Comparison of ENCODE assay signal across 21 mouse cellular contexts in genomic region chr3:130894168-130894814, GRCm38 (mm10).
DNase-seq lines count a peak whose midpoint lies in the region; ATAC-seq and TF ChIP-seq lines count a peak whose summit lies in the region.
"Had no signal": no experiment of that assay in that cellular context is flagged by ENCODE, and none has a peak within 500 bp of the region (broad histone marks: within the 10 kb centered on the region; RNA-seq: fewer than 3 reads in every experiment).

No protein-coding gene starts in this region.

- no peak for TF ChIP-seq RAD21 in CH12.LX (IDR thresholded peaks at IDR 0.05; ENCODE audit: low read depth, low read length)

- no peak for TF ChIP-seq CTCF in CH12.LX (conservative IDR thresholded peaks at IDR 0.05 in 1 of 2, IDR thresholded peaks at IDR 0.05 in 1 of 2; ENCODE audit: low read depth in 2 of 2, low read length in 2 of 2)

- H3K36me3 ChIP-seq in CH12.LX (replicated peaks in 1 of 2; ENCODE audit: control insufficient read depth in 1 of 2, insufficient read depth in 1 of 2, low read length in 1 of 2) = no peaks in the 10 kb centered on the region
- H3K36me3 ChIP-seq in intestine, embryonic 16.5 days (ENCODE audit: control insufficient read depth, insufficient read depth, low read length) = no peaks in the 10 kb centered on the region
- H3K36me3 ChIP-seq: embryonic facial prominence, embryonic 12.5 days; forebrain, embryonic 15.5 days; heart, embryonic 15.5 days had no signal

- H3K9ac ChIP-seq in CH12.LX (ENCODE audit: insufficient read depth, low read depth) = no peak overlapping the region
- no peak overlapping the region for H3K9ac ChIP-seq in intestine, embryonic 16.5 days (ENCODE audit: low read depth, low read length)
- H3K9ac ChIP-seq: embryonic facial prominence, embryonic 12.5 days; forebrain, embryonic 15.5 days; heart, embryonic 15.5 days; hindbrain, embryonic 14.5 days had no signal

- H3K4me2 ChIP-seq in CH12.LX (ENCODE audit: insufficient read depth, low read depth, poor library complexity, severe bottlenecking) = no peak overlapping the region
- no peak overlapping the region for H3K4me2 ChIP-seq in intestine, embryonic 16.5 days (ENCODE audit: low read depth, low read length)
- H3K4me2 ChIP-seq: embryonic facial prominence, embryonic 12.5 days; forebrain, embryonic 15.5 days; heart, embryonic 11.5 days; heart, embryonic 15.5 days; hindbrain, embryonic 14.5 days had no signal

- in situ Hi-C loops in CH12.LX (cut with MboI; ENCODE audit: low pct_ligation_motif_present, low pct_unique_long_range_greater_than_20kb, low sequenced_read_pairs) = loop anchor here (10.0 kb wide), 1 partner anchor 341 kb away; no protein-coding TSS in a partner anchor

- 55% methylated on average over 7 of the region's 7 CpGs for WGBS in intestine, embryonic 16.5 days

- H3K4me1 ChIP-seq in CH12.LX (ENCODE audit: control insufficient read depth in 1 of 2, insufficient read depth in 2 of 2) = peaks cover 8 to 15% of the 10 kb centered on the region in 2 experiments; a peak in 2 of 4 replicates
- H3K4me1 ChIP-seq in intestine, embryonic 16.5 days (ENCODE audit: control insufficient read depth, insufficient read depth, low read length) = no peaks in the 10 kb centered on the region
- H3K4me1 ChIP-seq: embryonic facial prominence, embryonic 12.5 days; forebrain, embryonic 15.5 days had no signal

- no peaks in the 10 kb centered on the region for H3K27me3 ChIP-seq in CH12.LX (replicated peaks)
- no peaks in the 10 kb centered on the region for H3K27me3 ChIP-seq in intestine, embryonic 16.5 days (replicated peaks; ENCODE audit: control insufficient read depth, insufficient read depth, low read length)
- H3K27me3 ChIP-seq: embryonic facial prominence, embryonic 12.5 days; forebrain, embryonic 15.5 days; heart, embryonic 15.5 days had no signal

- ATAC-seq in granulocyte monocyte progenitor cell, adult 5-6 weeks (replicated peaks; ENCODE audit: poor library complexity, severe bottlenecking) = peak; percentile 33; the same call in 1 of the 2 replicates
- ATAC-seq in intestine, embryonic 16.5 days = peak; percentile 62; the same call in 1 of the 2 replicates
- ATAC-seq: forebrain, embryonic 15.5 days had no signal

- TF ChIP-seq POLR2A in CH12.LX (IDR thresholded peaks at IDR 0.05; ENCODE audit: low read depth, low read length) = no peak

- DNase-seq in CD4-positive helper T cell, adult 2 months (ENCODE audit: low read depth, low spot score) = peak; percentile 31
- DNase-seq in CH12.LX (ENCODE audit: extremely low read depth) (no peak), adipocyte (ENCODE audit: low spot score) (no peak)
- DNase-seq in layer of hippocampus, postnatal 36 days = no peak
- no peak for DNase-seq in layer of hippocampus, adult 9-11 months
- DNase-seq in adrenal gland, adult (ENCODE audit: inconsistent age in 2 of 2, low spot score in 1 of 2) = no peak
- DNase-seq: adrenal gland, postnatal 14 days; cerebellum, adult 11-12 months; cerebellum, adult 9-10 months; cerebellum, postnatal 25 days; gastrocnemius, postnatal 14 days; heart, adult 18-20 months; heart, postnatal 14 days; kidney, adult 2 months had no signal

- H3K9me3 ChIP-seq in CH12.LX (replicated peaks; ENCODE audit: low read length) = peaks cover 3% of the 10 kb centered on the region
- no peaks in the 10 kb centered on the region for H3K9me3 ChIP-seq in intestine, embryonic 16.5 days (ENCODE audit: control insufficient read depth, low read length)
- H3K9me3 ChIP-seq: embryonic facial prominence, embryonic 12.5 days; forebrain, embryonic 15.5 days; heart, embryonic 15.5 days had no signal

- H3K79me2 ChIP-seq in CH12.LX (replicated peaks; ENCODE audit: control insufficient read depth, extremely low read depth, insufficient read depth, poor library complexity, severe bottlenecking) = no peaks in the 10 kb centered on the region

- no peak overlapping the region for H3K27ac ChIP-seq in CH12.LX (ENCODE audit: insufficient read depth, low read depth)
- H3K27ac ChIP-seq in intestine, embryonic 16.5 days (ENCODE audit: low read length) = no peak overlapping the region
- H3K27ac ChIP-seq: embryonic facial prominence, embryonic 12.5 days; forebrain, embryonic 15.5 days; heart, embryonic 15.5 days; hindbrain, embryonic 14.5 days had no signal

- H3K4me3 ChIP-seq in CH12.LX (replicated peaks in 1 of 3; ENCODE audit: low read depth in 2 of 3, low read length in 2 of 3, poor library complexity in 1 of 3) = no peak overlapping the region
- no peak overlapping the region for H3K4me3 ChIP-seq in intestine, embryonic 16.5 days (ENCODE audit: low read length)
- H3K4me3 ChIP-seq: embryonic facial prominence, embryonic 12.5 days; forebrain, embryonic 15.5 days; heart, embryonic 15.5 days had no signal

- dilution Hi-C loops in CH12.LX (cut with MboI; ENCODE audit: extremely low pct_ligation_motif_present, extremely low pct_unique_long_range_greater_than_20kb, low sequenced_read_pairs) = no loop called here

- no peak for TF ChIP-seq EP300 in CH12.LX (IDR thresholded peaks at IDR 0.05; ENCODE audit: low read length)

TF ChIP-seq in CH12.LX, 34 proteins besides CTCF, POLR2A, EP300 and RAD21:
- no peak for TF ChIP-seq MAZ (IDR thresholded peaks at IDR 0.05; ENCODE audit: low read depth, low read length)
- peak; percentile 74 for TF ChIP-seq MAFK (IDR thresholded peaks at IDR 0.05; ENCODE audit: insufficient replicate concordance, low read length)
